Mouse (Mus musculus) urinary bladder, postnatal 0 days (tissue): ENCODE measurements around the gene Gm10320. TPM values are rescaled to one million over a fixed set of nuclear protein-coding genes. Genes with fewer than 3 reads are reported as not detected.

ENCODE experiments used
- polyA plus RNA-seq: library from polyadenylated mRNA; unstranded; fragments of >200 nt; fragmentation: Nextera tagmentation; extraction: Ambion mirVana; gene quantifications from 2 replicates; pipeline ENCODE4 v1.2.1, GENCODE M21; 2015

Gm10320 gene
- polyA plus RNA-seq: 0.92 and 2.0 TPM in 2 replicates

DNA sequence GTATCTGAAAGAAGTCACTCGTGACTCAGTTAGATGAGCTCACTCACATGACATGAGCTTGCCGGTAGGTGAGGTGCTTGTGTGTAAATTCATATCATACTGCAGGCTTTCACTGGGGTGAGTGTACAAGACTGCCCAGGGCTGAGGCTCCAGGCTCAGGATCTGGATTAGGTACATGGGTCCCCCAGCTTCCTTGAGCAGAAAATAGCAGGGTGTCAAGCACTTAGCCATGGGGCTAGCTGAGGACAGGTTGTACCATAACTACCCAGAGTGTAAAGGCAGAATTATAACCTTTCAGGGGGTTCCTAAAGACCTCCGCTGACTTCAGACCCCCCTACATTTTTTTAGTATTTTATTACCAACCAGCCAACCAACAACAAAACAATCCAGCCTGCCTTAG is at the start of gene Gm10320:
Gene Gm10320, minus strand, starts transcription at position 93 of the 400 bp plus-strand sequence.

Other genes starting within 250 kb of the Gm10320 start
- 11.4 and 11.9 TPM in 2 replicates for gene Utp15, start 229.0 kb downstream of the Gm10320 start, polyA plus RNA-seq
- gene Ankra2, start 228.9 kb downstream of the Gm10320 start, polyA plus RNA-seq: 16.9 and 20.2 TPM in 2 replicates
- not detected in 2 replicates for gene Gm21976, start 212.1 kb downstream of the Gm10320 start, polyA plus RNA-seq
- 531 and 608 TPM in 2 replicates for gene Btf3, start 175.0 kb downstream of the Gm10320 start, polyA plus RNA-seq
- not detected in 2 replicates for gene Foxd1, start 137.8 kb downstream of the Gm10320 start, polyA plus RNA-seq
- gene Tmem174, start 145.4 kb upstream of the Gm10320 start, polyA plus RNA-seq: not detected in 2 replicates
- 0.18 TPM in 2 replicates for gene Tmem171, start 202.8 kb upstream of the Gm10320 start, polyA plus RNA-seq